Mouse (Mus musculus) T-cell, adult 2 months (primary cell): ENCODE data around the gene Egr4.

Experiments used
- DNase-seq: peaks from one replicate; pipeline ENCODE4 v3.0.0; 2022; ENCODE audit warnings: low spot score

The Egr4 gene

GRCm38 (mm10) chr6:85496976-85497375 is 16.4 kb downstream of the Egr4 start:
- DNase-seq, result no peak

GRCm38 (mm10) chr6:85491606-85492005 is 21.8 kb downstream of the Egr4 start:
- DNase-seq, result no peak

- DNase-seq, result no peak
Observed at GRCm38 (mm10) chr6:85490252-85490651, 23.1 kb downstream of the Egr4 start.

- no peak for DNase-seq
Observed at GRCm38 (mm10) chr6:85489717-85490116, 23.7 kb downstream of the Egr4 start.

GRCm38 (mm10) chr6:85488510-85488909 is 24.9 kb downstream of the Egr4 start:
- no peak for DNase-seq

GRCm38 (mm10) chr6:85485738-85486137 is 27.7 kb downstream of the Egr4 start:
- no peak for DNase-seq

- no peak for DNase-seq
Observed at GRCm38 (mm10) chr6:85483843-85484721, 29.3 kb downstream of the Egr4 start.

GRCm38 (mm10) chr6:85480685-85481084 is 32.7 kb downstream of the Egr4 start:
- DNase-seq, result no peak

- no peak for DNase-seq
Observed at GRCm38 (mm10) chr6:85479979-85480378, 33.4 kb downstream of the Egr4 start.

- DNase-seq, result no peak
Observed at GRCm38 (mm10) chr6:85478416-85478815, 35.0 kb downstream of the Egr4 start.

- DNase-seq, result peak; percentile 16
Observed at GRCm38 (mm10) chr6:85477366-85477917, 35.9 kb downstream of the Egr4 start.

- no peak for DNase-seq
Observed at GRCm38 (mm10) chr6:85475581-85475980, 37.8 kb downstream of the Egr4 start.

- no peak for DNase-seq
Observed at GRCm38 (mm10) chr6:85472542-85472941, 40.8 kb downstream of the Egr4 start.

GRCm38 (mm10) chr6:85471962-85472361 is 41.4 kb downstream of the Egr4 start:
- no peak for DNase-seq

GRCm38 (mm10) chr6:85469660-85470430 is 43.5 kb downstream of the Egr4 start:
- no peak for DNase-seq

- no peak for DNase-seq
Observed at GRCm38 (mm10) chr6:85465381-85465780, 48.0 kb downstream of the Egr4 start.
